Mouse (Mus musculus) thymus, adult 2 months (tissue): ENCODE measurements around the gene Ube2d2b.

Experiments used
- CTCF ChIP-seq: fragments of 200-500 bp; IDR thresholded peaks from 2 replicates; pipeline ENCODE4 v1.5.1; 2012; ENCODE audit warnings: mild to moderate bottlenecking, control low read depth, low read length, moderate library complexity, borderline replicate concordance; ENCODE audit not compliant: control insufficient read depth, poor library complexity, insufficient read depth; ENCODE audit errors: extremely low read depth
- POLR2A ChIP-seq: fragments of 200-500 bp; IDR thresholded peaks from 2 replicates; pipeline ENCODE4 v1.6.1; 2012; ENCODE audit warnings: mild to moderate bottlenecking, low read length, control low read depth, moderate library complexity; ENCODE audit not compliant: control insufficient read depth, poor library complexity, insufficient read depth; ENCODE audit errors: extremely low read depth

DNA sequence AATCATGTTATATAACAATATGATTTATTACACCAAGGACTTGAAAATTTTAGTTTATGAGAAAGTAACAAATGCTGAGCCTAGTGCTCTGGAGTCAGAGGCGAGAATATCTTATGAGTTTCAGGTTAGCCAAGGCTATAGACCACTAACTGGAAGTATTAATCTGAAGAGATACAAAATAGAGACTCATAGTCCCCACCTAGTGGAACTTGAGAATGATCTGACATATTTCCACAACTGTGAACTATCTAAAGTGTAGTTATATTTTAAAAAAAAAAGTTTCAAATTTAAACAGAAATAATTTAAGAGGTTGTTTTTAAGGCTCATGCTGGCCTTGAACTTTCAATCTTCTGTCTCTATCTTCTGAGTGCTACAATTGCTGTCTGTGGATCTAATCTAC, 47.5 kb upstream of the Ube2d2b start:
- TF ChIP-seq CTCF (no peak), POLR2A (no peak)
